Mouse (Mus musculus): Measurements from ENCODE around the gene Mapk8.

The Mapk8 gene

DNA sequence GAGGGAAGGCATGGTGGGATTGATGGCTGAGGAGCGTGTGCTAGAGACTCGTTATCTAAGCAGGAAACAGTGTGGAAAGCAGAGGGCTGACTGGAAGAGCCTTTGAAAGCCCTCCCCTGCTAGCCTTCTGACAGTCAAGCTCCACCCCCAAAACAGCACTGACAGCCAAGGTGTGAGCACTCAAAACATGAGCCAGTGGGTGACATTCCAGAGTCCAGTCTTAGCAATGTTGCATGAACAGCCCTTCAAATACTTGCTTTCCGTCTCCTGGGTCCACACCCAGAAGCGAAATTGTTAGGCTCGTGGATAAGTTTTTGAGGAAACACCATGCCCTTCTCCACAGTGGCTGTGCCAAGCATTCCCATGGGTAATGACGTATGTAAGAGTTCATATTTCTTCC is 100.4 kb downstream of the Mapk8 start:
- WGBS = 79% methylated on average over 6 of the region's 6 CpGs

DNA sequence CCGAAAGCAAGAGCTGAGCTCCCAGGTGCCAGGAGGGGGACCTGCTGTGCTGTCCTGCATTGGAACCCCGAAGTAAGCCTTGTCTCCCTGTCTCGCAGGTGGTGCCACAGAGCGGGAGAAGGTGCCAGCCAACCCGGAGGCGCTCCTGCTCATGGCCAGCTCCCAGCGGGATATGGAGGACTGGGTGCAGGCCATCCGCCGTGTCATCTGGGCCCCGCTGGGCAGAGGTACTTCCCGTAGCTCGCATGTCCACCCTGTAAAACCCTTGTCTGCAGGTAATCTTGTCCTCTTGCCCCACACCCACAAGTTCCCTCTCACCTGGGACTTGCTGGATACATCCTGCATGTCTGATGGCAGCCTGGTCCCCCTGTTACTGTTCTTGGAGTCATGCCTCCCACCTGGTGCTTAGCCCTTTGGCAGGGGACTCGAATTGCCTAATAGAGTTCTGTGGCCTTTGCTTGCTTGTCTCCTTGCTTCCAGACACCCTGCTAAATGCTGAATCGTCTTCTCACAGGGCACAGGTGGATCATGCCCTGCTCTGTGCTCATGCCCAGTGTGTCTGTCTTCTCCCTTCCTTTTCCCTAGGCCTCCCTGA is 103.7 kb downstream of the Mapk8 start:
- 95% methylated on average over 14 of the region's 14 CpGs for WGBS

DNA sequence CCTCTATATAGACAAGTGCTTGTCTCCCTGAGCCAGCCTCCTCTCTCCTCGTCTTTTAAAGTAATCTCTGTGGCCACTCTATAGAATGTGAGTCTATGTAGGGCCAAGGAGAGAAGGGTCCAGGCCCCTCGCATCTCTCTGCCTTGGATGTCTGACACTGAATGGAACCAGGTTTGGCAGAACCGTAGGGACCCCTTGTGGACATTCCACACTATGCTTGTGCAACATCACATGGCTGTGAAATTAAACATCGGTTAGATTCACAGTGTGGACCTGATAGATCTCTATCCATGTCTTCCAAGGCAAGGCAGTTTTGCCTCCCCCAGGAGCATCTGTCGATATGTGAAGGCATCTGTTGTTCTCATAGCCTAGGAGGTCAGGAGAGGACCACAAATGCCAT is 108.3 kb downstream of the Mapk8 start:
- WGBS = 68% methylated on average over 5 of the region's 5 CpGs

DNA sequence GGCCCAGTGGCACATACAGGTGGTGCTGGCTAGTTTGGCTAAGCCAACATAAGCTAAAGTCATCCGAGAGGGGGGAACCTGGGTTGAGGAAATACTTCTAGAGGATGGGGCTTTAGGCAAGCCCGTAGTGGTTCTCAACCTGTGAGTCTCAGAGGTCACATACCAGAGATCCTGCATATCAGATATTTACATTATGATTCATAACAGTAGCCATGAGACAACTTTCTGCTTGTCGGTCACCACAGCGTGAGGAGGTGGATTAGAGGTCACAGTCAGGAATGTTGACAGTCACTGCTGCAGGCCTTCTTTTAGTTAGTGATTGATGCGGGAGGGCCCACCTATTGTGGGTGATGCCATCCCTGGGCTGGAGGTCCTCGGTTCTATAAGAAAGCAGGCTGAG is 111.2 kb downstream of the Mapk8 start:
- WGBS = 90% methylated on average over 6 of the region's 6 CpGs

DNA sequence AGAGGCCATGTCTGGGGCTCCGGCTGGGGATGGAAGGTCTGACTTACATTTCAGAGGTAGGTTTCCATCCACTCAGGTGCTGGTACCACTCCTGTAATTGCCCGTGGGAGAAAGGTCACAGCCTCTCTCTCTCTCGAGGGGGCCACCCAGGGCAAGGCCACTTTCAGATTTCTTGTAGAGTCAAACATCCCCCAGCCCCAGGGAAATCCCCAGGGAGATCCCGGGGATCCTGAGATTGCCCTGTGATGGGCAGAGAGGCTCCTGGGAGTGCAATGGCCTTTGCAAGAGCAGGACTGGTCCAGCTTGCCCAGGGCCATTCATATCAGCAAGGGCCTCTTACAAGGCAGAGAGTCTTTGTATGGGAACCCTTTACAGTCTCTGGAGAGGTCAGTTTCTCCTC is 112.6 kb downstream of the Mapk8 start:
- WGBS = 89% methylated on average over 4 of the region's 4 CpGs

DNA sequence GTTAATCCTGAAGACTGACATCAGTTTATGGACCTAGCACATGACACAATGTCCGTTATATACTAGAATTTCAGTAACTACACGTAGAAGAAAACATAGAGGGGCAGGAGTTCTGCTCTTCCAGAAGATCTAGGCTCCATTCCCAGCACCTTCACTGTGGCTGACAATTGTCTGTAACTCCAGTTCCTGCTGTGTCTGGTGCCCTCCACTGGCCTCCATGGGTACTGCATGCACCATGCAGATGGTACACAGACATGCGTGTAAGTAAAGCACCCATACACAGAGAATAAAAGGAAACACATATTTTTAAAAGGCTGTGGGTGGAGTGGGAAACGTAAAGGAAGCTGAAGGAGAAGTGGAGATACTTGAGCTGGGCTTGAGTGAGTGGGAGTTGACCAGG is 113.1 kb downstream of the Mapk8 start:
- WGBS = 74% methylated on average over 4 of the region's 4 CpGs

DNA sequence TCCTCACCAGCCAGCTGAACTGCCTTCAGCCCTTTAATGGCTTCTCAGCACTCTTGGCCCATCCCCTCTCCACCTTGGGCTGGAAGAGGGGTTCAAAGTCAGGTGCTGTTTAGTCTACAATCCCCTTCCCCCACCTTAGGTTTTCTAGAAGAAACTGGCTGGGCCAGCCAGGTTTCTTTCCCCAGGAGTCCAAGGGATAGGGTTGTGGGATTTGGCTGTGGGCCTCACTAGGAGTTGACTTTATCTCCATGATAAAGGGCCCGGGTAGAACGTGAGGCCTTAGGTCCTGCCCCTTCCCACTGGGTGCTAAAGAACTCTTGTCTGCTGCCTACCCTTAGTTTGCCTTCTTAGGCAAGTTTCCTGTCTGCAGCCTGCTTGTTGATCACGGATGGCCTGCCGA is 115.3 kb downstream of the Mapk8 start:
- 68% methylated on average over 4 of the region's 4 CpGs for WGBS

DNA sequence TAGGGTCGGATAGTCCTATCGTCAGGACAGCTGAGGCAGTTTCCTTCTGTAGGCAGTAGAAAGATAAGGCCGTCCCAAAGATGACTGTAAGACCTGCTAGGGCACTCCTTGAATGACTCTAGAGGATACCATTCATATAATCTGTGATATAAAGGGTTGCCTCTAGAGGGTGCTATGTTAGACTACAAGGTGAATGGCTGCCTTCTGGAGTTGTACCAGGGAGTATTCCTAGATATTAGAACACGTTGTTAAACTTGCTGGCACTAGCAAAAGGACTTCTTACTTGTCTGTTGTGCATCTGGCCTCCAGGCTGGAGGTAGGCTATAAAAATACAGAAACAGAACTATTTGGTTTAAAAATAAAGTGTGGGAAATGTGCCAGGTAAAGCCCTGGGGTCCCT is 116.0 kb downstream of the Mapk8 start:
- 75% methylated on average over 4 of the region's 4 CpGs for WGBS

DNA sequence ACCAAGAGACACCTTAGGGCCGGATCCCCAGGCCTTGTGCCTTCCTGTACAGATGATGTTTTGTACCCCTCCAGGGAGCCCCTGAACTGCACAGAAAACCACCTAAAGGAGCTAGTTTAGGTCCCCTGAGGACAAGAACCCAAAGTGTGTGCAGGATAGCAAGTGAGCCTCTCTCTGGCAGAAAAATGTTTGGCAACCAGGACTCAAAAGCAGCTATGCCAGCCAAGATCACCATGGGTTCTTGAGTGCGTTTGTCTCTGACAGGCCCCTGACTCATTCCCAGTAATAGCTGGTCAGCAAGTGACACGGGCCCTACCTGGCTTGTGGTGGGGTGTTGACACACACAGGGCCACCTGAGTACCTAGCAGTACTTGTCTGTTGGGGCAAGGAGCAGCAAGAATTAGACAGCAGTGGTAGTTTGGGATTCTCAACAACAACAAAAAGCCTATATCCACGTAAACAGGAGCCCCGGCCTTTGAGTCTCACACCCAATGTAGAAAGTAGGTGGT is 117.6 kb downstream of the Mapk8 start:
- 83% methylated on average over 5 of the region's 5 CpGs for WGBS

DNA sequence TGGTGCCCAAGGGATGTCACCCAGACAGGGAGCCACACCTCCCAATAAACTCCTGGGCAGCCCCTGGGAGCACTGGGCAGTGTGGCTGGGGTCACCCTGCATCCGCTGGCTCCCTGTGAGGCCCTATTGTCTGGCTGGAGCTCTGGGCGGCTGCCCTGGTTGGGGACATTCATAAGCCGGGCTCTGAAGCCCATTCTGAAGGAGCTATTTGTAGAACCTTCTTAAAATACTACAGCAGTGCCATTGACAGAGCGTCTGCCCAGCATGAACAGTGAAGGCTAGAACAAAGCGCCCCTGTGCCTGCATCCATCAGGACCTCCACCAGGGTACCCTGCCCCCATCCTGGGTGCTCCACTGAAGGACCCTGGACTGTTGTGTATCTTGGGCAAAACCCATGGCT is 118.6 kb downstream of the Mapk8 start:
- 42% methylated on average over 5 of the region's 5 CpGs for WGBS
